Mouse (Mus musculus): ENCODE measurements around the gene Itgb5. TPM values are rescaled to one million over a fixed set of nuclear protein-coding genes. Genes with fewer than 3 reads are reported as not detected.

Gene Itgb5
- total and polyA plus RNA-seq, 3 experiments, result 0.27 to 0.58 TPM; not detected in 1

GRCm38 (mm10) chr16:33895690-33896089 lies 66.2 kb downstream of the Itgb5 start:
- Histone ChIP-seq H3K27me3 (ENCODE audit: control insufficient read depth in 1 of 2, insufficient read depth in 2 of 2, low read length in 2 of 2) (peaks cover 0 to 4% of the 10 kb centered on the region in 2 experiments; a peak in 2 of 4 replicates), H3K9ac (ENCODE audit: control insufficient read depth, low read depth, low read length, poor library complexity, severe bottlenecking) (no peak overlapping the region), H3K79me2 (ENCODE audit: control insufficient read depth, insufficient read depth, low read length, poor library complexity) (no peaks in the 10 kb centered on the region), H3K36me3 (ENCODE audit: control insufficient read depth in 1 of 2, insufficient read depth in 2 of 2, low read length in 2 of 2) (peaks cover 0 to 6% of the 10 kb centered on the region in 2 experiments; a peak in 2 of 4 replicates), H3K4me3 (ENCODE audit: control insufficient read depth in 1 of 2, insufficient read depth in 1 of 2, low read depth in 2 of 2, low read length in 2 of 2) (no peak overlapping the region), H3K4me1 (ENCODE audit: control insufficient read depth in 1 of 2, insufficient read depth in 2 of 2, low read length in 2 of 2) (peaks cover 0 to 10% of the 10 kb centered on the region in 2 experiments; a peak in 3 of 4 replicates), H3K9me3 (replicated peaks; ENCODE audit: insufficient read depth, low read length) (no peaks in the 10 kb centered on the region), H3K27ac (ENCODE audit: control insufficient read depth, low read depth, low read length) (no peak overlapping the region)
- no peak for TF ChIP-seq NRF1 (IDR thresholded peaks at IDR 0.05; ENCODE audit: insufficient read depth, low read depth, low read length, poor library complexity, severe bottlenecking)
- no peak for TF ChIP-seq ZMIZ1 (IDR thresholded peaks at IDR 0.05; ENCODE audit: low read depth, low read length)
- no peak for TF ChIP-seq MYB (IDR thresholded peaks at IDR 0.05; ENCODE audit: low read depth, low read length)
- no peak for DNase-seq (ENCODE audit: low read depth, low spot score)

DNA sequence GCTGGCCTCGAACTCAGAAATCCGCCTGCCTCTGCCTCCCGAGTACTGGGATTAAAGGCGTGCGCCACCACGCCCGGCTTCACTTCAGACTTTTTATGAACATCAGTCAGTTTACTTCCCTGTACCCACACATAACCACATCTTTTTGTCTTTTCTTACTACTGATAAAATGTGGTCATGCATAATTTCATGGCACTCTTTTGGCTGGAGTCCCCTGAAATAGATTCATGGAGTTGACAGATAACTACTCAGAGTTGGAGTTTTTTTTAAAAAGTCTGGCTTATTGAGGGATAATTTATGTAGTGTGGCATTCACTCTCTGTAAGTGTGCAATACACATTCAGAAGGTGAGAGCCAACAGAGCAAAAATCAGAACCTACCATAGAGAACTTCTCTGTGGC lies 67.3 kb downstream of the Itgb5 start:
- peak; percentile 19 to 38; a peak in 2 of 4 replicates for TF ChIP-seq EP300 (IDR thresholded peaks at IDR 0.05; ENCODE audit: low read depth in 1 of 2, low read length in 2 of 2)
- peak; percentile 52; the same call in 1 of the 2 replicates for TF ChIP-seq BHLHE40 (IDR thresholded peaks at IDR 0.05; ENCODE audit: borderline replicate concordance, low read depth, low read length)
- no peak for TF ChIP-seq KAT2A (conservative IDR thresholded peaks at IDR 0.05; ENCODE audit: low read depth, low read length)
- 0 out of 2 replicates have a peak, but pooled peaks have one; percentile 55 for TF ChIP-seq TBP (IDR thresholded peaks at IDR 0.05; ENCODE audit: low read depth, low read length)
- peak; percentile 37; the same call in 1 of the 2 replicates for TF ChIP-seq ZNF384 (IDR thresholded peaks at IDR 0.05; ENCODE audit: low read depth, low read length)
- TF ChIP-seq ETS1 (IDR thresholded peaks at IDR 0.05; ENCODE audit: low read depth, low read length), result 0 out of 2 replicates have a peak, but pooled peaks have one; percentile 26
- no peak for TF ChIP-seq TAL1 (IDR thresholded peaks at IDR 0.05; ENCODE audit: low read length)
- H3K4me1 ChIP-seq (ENCODE audit: control insufficient read depth in 1 of 2, insufficient read depth in 2 of 2, low read length in 2 of 2), result peaks cover 0 to 4% of the 10 kb centered on the region in 2 experiments; a peak in 2 of 4 replicates
- no peaks in the 10 kb centered on the region for H3K9me3 ChIP-seq (replicated peaks; ENCODE audit: insufficient read depth, low read length)
- DNase-seq (ENCODE audit: low read depth, low spot score), result peak; percentile 41
- H3K79me2 ChIP-seq (ENCODE audit: control insufficient read depth, insufficient read depth, low read length, poor library complexity), result no peaks in the 10 kb centered on the region
- H3K27ac ChIP-seq (ENCODE audit: control insufficient read depth, low read depth, low read length), result no peak overlapping the region
- no peak overlapping the region for H3K4me3 ChIP-seq (ENCODE audit: control insufficient read depth in 1 of 2, insufficient read depth in 1 of 2, low read depth in 2 of 2, low read length in 2 of 2)
- peaks cover 0 to under 1% of the 10 kb centered on the region in 2 experiments; a peak in 1 of 4 replicates for H3K36me3 ChIP-seq (ENCODE audit: control insufficient read depth in 1 of 2, insufficient read depth in 2 of 2, low read length in 2 of 2)
- H3K9ac ChIP-seq (ENCODE audit: control insufficient read depth, low read depth, low read length, poor library complexity, severe bottlenecking), result no peak overlapping the region
- peaks cover 0 to 4% of the 10 kb centered on the region in 2 experiments; a peak in 2 of 4 replicates for H3K27me3 ChIP-seq (ENCODE audit: control insufficient read depth in 1 of 2, insufficient read depth in 2 of 2, low read length in 2 of 2)

- H3K9ac ChIP-seq (ENCODE audit: control insufficient read depth, low read depth, low read length, poor library complexity, severe bottlenecking), result no peak overlapping the region
- H3K36me3 ChIP-seq (ENCODE audit: control insufficient read depth in 1 of 2, insufficient read depth in 2 of 2, low read length in 2 of 2), result no peaks in the 10 kb centered on the region
- no peaks in the 10 kb centered on the region for H3K4me1 ChIP-seq (ENCODE audit: control insufficient read depth in 1 of 2, insufficient read depth in 2 of 2, low read length in 2 of 2)
- H3K27ac ChIP-seq (ENCODE audit: control insufficient read depth, low read depth, low read length), result no peak overlapping the region
- H3K27me3 ChIP-seq (ENCODE audit: control insufficient read depth in 1 of 2, insufficient read depth in 2 of 2, low read length in 2 of 2), result peaks cover 4 to 16% of the 10 kb centered on the region in 2 experiments
- H3K79me2 ChIP-seq (ENCODE audit: control insufficient read depth, insufficient read depth, low read length, poor library complexity), result no peaks in the 10 kb centered on the region
- H3K9me3 ChIP-seq (replicated peaks; ENCODE audit: insufficient read depth, low read length), result no peaks in the 10 kb centered on the region
- no peak for DNase-seq (ENCODE audit: low read depth, low spot score)
- TF ChIP-seq USF2 (IDR thresholded peaks at IDR 0.05; ENCODE audit: borderline replicate concordance in 1 of 2, insufficient read depth in 1 of 2, low read depth in 1 of 2, low read length in 2 of 2) (no peak), ZMIZ1 (IDR thresholded peaks at IDR 0.05; ENCODE audit: low read depth, low read length) (no peak), E2F4 (IDR thresholded peaks at IDR 0.05; ENCODE audit: borderline replicate concordance, low read depth, low read length) (no peak), BHLHE40 (IDR thresholded peaks at IDR 0.05; ENCODE audit: borderline replicate concordance, low read depth, low read length) (no peak), RAD21 (IDR thresholded peaks at IDR 0.05; ENCODE audit: low read depth, low read length) (no peak), CHD1 (IDR thresholded peaks at IDR 0.05; ENCODE audit: low read depth, low read length) (no peak), GATA1 (IDR thresholded peaks at IDR 0.05; ENCODE audit: low read depth, low read length) (no peak)
- no peak overlapping the region for H3K4me3 ChIP-seq (ENCODE audit: control insufficient read depth in 1 of 2, insufficient read depth in 1 of 2, low read depth in 2 of 2, low read length in 2 of 2)
Observed at GRCm38 (mm10) chr16:33903664-33904441, 74.4 kb downstream of the Itgb5 start.
